Mouse (Mus musculus) neural tube, embryonic 14.5 days (tissue): Measurements from ENCODE around the gene 1300017J02Rik. TPM values are rescaled to one million over a fixed set of nuclear protein-coding genes. Genes with fewer than 3 reads are reported as not detected.

Experiments used
- ATAC-seq: fragments of 200-750 bp; cut with Nextera tagmentation; 2 replicates; pipeline ENCODE4 v1.8.0; 2017; ENCODE audit warnings: low read depth, mild to moderate bottlenecking, moderate TSS enrichment, moderate library complexity
- H3K27ac ChIP-seq: fragments of 300-500 bp; sonication (generic); 2 replicates; pipeline ENCODE4 v1.5.1; 2014; ENCODE audit warnings: low read depth, mild to moderate bottlenecking, control low read depth, low read length, moderate library complexity, mixed read lengths
- H3K27me3 ChIP-seq: fragments of 300-500 bp; sonication (generic); 2 replicates; pipeline ENCODE4 v1.6.1; 2014; ENCODE audit warnings: low read length; ENCODE audit not compliant: control insufficient read depth, insufficient read depth
- H3K36me3 ChIP-seq: fragments of 300-500 bp; sonication (generic); 2 replicates; pipeline ENCODE4 v1.6.1; 2014; ENCODE audit warnings: low read length, mixed read lengths; ENCODE audit not compliant: control insufficient read depth, insufficient read depth
- H3K4me1 ChIP-seq: fragments of 300-500 bp; sonication (generic); 2 replicates; pipeline ENCODE4 v1.6.1; 2014; ENCODE audit warnings: low read length; ENCODE audit not compliant: control insufficient read depth, insufficient read depth
- H3K4me2 ChIP-seq: fragments of 300-500 bp; sonication (generic); 2 replicates; pipeline ENCODE4 v1.6.1; 2014; ENCODE audit warnings: mild to moderate bottlenecking, low read depth, low read length, control low read depth
- H3K4me3 ChIP-seq: fragments of 300-500 bp; sonication (generic); 2 replicates; pipeline ENCODE4 v1.5.1; 2014; ENCODE audit warnings: low read depth, low read length, control low read depth, mixed read lengths
- H3K9ac ChIP-seq: fragments of 300-500 bp; sonication (generic); replicated peaks from 2 replicates; pipeline ENCODE4 v1.6.1; 2014; ENCODE audit warnings: low read depth, mild to moderate bottlenecking, control low read depth, low read length, mixed read lengths
- H3K9me3 ChIP-seq: fragments of 300-500 bp; sonication (generic); 2 replicates; pipeline ENCODE4 v1.6.1; 2016; ENCODE audit warnings: low read length; ENCODE audit not compliant: control insufficient read depth
- WGBS: fragments of 180-500 bp; shearing (Covaris S2); extraction: QIAGEN DNeasy Blood & Tissue Kit; methylation state at CpG from one replicate; pipeline ENCODE4 v1.1.7; 2014; 5-methylcytosine and 5-hydroxymethylcytosine counted together
- polyA plus RNA-seq: library from polyadenylated mRNA; unstranded; fragments of >200 nt; fragmentation: Nextera tagmentation; extraction: Ambion mirVana; gene quantifications from 2 replicates; pipeline ENCODE4 v1.2.1, GENCODE M21; 2014

Gene 1300017J02Rik
- polyA plus RNA-seq, 1 experiment from 2014 or later, result 0.68 TPM

DNA sequence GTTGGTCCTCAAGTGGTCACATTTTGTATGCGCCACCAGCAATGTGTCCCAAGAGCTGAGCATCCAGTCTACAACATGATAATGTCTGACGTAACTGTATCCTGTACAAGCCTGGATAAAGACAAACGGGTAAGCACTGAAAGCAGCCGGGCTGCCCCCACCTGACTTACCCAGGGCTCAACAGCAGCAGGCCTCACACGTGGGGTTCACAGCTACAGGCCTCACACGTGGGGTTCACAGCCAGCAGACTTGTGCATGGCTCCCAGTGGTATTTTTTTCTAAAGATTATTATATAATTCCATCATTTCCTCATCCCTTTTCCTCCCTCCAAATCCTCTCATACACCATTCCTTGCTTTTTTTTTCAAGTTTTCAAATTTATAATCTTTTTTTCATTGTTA, 5.0 kb upstream of the 1300017J02Rik start:
- no peak overlapping the region for H3K27ac ChIP-seq
- no peak for ATAC-seq
- H3K4me2 ChIP-seq, result no peak overlapping the region
- H3K9me3 ChIP-seq, result no peaks in the 10 kb centered on the region
- H3K27me3 ChIP-seq, result no peaks in the 10 kb centered on the region
- peaks cover 5% of the 10 kb centered on the region; the same call in 1 of the 2 replicates for H3K4me1 ChIP-seq
- peaks cover 22% of the 10 kb centered on the region for H3K36me3 ChIP-seq
- H3K4me3 ChIP-seq, result no peak overlapping the region
- H3K9ac ChIP-seq, result no peak overlapping the region
- 95% methylated on average over 6 of the region's 6 CpGs for WGBS

DNA sequence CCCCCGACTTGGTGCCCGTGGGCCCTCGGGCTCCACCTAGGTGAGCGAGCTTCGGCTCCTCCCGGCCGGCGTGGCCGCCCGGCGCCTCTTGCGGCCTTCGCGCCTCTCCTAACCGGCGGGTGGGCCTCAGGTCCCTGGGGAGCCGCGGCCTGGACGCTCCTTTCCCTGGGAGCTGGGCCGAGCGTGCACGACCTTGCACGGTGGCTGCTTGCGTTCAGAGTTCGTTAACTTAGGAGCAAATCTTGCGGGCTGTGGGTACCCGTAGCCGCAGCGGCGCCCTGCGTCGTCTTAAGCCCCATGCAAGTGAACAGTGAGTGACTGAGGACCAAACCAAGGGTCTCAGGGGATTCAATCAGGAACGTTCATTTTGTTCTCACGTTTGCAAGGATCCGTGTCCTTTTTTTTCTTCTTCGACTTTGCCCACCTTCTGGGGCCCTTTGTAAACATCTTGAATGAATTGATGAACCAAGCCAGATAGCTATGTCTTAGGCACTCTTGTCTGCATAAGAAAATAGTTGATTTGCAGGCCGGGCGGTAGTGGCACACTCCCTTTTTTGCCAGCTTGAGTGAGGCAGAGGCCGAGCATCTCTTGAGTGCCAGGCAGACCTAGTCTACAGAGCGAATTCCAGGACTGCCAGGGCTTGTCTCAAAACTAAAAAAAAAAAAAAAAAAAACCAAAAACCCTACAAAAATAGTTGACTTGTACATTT, 605 bp upstream of the 1300017J02Rik start:
- H3K27ac ChIP-seq, result 0 out of 2 replicates have a peak overlapping the region, but pooled peaks have one; percentile 5
- H3K4me2 ChIP-seq, result peak overlapping the region; percentile 89
- peaks cover 13% of the 10 kb centered on the region; the same call in 1 of the 2 replicates for H3K36me3 ChIP-seq
- H3K27me3 ChIP-seq, result no peaks in the 10 kb centered on the region
- under 1% methylated on average over 39 of the region's 40 CpGs for WGBS
- peaks cover 5% of the 10 kb centered on the region; the same call in 1 of the 2 replicates for H3K4me1 ChIP-seq
- peak overlapping the region; percentile 74 for H3K9ac ChIP-seq
- H3K9me3 ChIP-seq, result no peaks in the 10 kb centered on the region
- ATAC-seq, result peak; percentile 71
- H3K4me3 ChIP-seq, result peak overlapping the region; percentile 91

DNA sequence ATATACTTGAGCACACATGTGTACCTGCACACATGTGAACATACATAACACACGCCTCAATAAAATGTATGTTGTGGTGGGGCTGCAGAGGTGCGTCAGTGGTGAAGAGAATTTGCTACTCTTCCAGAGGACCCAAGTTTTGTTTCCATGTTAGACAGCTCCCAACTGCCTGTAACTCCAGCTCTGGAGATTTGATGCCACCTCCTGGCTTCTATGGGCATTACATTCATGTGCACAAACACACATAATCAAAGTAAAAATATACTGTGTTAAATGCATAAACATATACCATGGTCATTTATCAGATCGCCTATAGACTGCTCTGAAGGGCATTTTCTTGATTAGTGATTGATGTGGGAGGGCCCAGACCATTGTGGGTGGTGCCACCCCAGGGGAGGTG, 2.2 kb downstream of the 1300017J02Rik start:
- Histone ChIP-seq H3K27ac (no peak overlapping the region), H3K4me3 (no peak overlapping the region), H3K9me3 (no peaks in the 10 kb centered on the region), H3K4me1 (peaks cover 5% of the 10 kb centered on the region; the same call in 1 of the 2 replicates), H3K27me3 (no peaks in the 10 kb centered on the region), H3K36me3 (no peaks in the 10 kb centered on the region), H3K9ac (no peak overlapping the region), H3K4me2 (no peak overlapping the region)
- ATAC-seq, result peak; percentile 44; the same call in 1 of the 2 replicates
- WGBS, result 54% methylated on average over 3 of the region's 3 CpGs

DNA sequence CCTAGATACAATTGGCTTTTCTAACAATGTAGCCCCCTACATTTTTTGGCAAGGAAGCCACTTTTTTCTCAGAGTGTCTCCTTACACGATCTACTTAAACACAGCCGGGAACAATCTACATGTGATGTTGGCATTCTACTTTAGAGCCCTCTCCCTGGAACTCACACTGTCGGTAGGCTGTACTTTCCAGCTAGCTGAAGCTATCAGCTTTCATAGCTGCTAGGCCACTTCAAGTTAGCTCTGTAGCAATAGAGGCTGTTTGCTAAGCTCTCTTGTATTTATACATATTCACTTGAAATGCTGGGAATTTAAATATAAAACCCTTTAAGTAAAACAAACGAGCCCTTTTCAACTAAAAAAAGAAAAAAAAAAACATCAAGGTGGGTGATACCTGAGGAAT, 2.6 kb downstream of the 1300017J02Rik start:
- no peak overlapping the region for H3K27ac ChIP-seq
- no peak overlapping the region for H3K9ac ChIP-seq
- H3K4me2 ChIP-seq, result no peak overlapping the region
- peaks cover 5% of the 10 kb centered on the region; the same call in 1 of the 2 replicates for H3K4me1 ChIP-seq
- H3K9me3 ChIP-seq, result no peaks in the 10 kb centered on the region
- ATAC-seq, result no peak
- no peaks in the 10 kb centered on the region for H3K36me3 ChIP-seq
- H3K27me3 ChIP-seq, result no peaks in the 10 kb centered on the region
- 80% methylated on average over 4 of the region's 4 CpGs for WGBS
- no peak overlapping the region for H3K4me3 ChIP-seq

DNA sequence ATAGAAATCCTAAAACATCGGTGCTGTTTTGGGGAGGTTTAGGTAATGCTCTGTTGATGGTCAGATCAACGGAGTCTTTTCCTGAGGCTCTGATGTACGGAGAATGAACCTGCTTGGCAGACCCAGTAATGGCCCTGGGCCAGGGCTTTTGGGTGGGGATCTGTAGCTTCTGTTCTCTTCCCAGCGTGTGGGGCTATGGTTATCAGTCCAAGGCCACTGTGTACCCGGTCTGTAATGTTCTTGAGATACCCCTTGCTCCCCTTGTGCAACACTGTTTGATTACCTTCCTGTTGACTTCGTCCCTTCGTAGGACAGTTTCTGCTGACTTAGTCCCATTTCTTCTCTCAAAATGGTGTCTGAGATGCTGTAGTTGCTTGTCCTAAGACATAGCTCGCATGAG, 3.8 kb downstream of the 1300017J02Rik start:
- Histone ChIP-seq H3K9ac (no peak overlapping the region), H3K27ac (no peak overlapping the region), H3K36me3 (no peaks in the 10 kb centered on the region), H3K4me1 (peaks cover 5% of the 10 kb centered on the region; the same call in 1 of the 2 replicates), H3K4me2 (no peak overlapping the region), H3K9me3 (no peaks in the 10 kb centered on the region), H3K4me3 (no peak overlapping the region), H3K27me3 (no peaks in the 10 kb centered on the region)
- 98% methylated on average over 8 of the region's 8 CpGs for WGBS
- no peak for ATAC-seq

DNA sequence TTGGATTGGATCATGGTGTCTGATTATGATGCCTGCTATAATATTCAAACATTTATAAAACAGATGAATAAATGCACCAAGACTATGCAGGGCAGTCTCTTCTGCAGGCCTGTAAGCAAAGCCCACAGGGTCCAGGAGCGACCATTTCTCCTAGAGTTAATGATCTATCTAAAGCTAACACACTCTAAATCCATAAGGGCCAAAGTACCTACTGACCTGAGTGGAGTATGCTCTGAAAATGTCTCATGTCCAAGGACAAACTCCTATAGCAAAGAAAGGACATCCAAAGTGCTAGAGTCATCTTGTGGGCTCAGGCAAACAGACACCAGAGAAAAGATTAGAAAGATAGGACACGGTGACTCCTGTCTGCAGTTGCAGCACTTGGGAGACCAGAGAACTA, 10.4 kb downstream of the 1300017J02Rik start:
- 98% methylated on average over 2 of the region's 2 CpGs for WGBS
- no peak for ATAC-seq
- Histone ChIP-seq H3K4me3 (no peak overlapping the region), H3K9ac (no peak overlapping the region), H3K27me3 (no peaks in the 10 kb centered on the region), H3K4me2 (no peak overlapping the region), H3K4me1 (no peaks in the 10 kb centered on the region), H3K9me3 (no peaks in the 10 kb centered on the region), H3K36me3 (no peaks in the 10 kb centered on the region), H3K27ac (no peak overlapping the region)

DNA sequence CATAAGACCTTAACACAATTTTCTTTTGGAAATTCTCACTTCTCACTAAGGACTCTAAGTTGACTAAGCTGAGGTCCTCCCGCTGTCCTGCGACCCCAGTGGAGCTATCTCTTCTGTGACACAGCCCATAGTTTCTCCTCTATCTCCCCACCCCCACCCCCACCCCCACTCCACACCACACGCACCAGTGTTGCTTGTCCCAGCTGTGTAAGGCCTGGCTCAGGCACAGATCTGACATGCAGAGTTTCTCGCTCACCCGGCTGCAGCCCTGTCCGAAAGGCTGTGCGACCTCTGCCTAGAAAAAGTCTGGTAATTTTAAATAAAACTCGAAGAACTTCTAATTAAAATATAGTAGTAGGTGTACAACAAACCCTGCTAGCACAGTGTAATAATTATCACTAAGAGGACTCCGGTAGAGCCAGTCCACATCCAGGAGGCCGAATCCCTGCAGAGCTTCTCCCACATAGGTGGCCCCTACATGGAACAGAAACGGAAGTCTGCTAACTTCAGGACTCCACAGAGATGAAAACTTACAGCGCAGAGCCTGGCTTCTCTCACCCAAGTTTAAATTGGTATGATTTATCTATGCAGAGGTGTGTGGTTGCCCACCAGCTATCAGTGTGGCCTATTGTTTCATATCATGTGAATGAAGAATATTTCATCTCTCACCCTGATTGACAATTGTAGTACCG, 16.2 kb downstream of the 1300017J02Rik start:
- Histone ChIP-seq H3K36me3 (no peaks in the 10 kb centered on the region), H3K27ac (no peak overlapping the region), H3K4me1 (no peaks in the 10 kb centered on the region), H3K4me3 (no peak overlapping the region), H3K9ac (no peak overlapping the region), H3K27me3 (no peaks in the 10 kb centered on the region), H3K9me3 (no peaks in the 10 kb centered on the region), H3K4me2 (no peak overlapping the region)
- no peak for ATAC-seq
- WGBS, result 89% methylated on average over 13 of the region's 13 CpGs

DNA sequence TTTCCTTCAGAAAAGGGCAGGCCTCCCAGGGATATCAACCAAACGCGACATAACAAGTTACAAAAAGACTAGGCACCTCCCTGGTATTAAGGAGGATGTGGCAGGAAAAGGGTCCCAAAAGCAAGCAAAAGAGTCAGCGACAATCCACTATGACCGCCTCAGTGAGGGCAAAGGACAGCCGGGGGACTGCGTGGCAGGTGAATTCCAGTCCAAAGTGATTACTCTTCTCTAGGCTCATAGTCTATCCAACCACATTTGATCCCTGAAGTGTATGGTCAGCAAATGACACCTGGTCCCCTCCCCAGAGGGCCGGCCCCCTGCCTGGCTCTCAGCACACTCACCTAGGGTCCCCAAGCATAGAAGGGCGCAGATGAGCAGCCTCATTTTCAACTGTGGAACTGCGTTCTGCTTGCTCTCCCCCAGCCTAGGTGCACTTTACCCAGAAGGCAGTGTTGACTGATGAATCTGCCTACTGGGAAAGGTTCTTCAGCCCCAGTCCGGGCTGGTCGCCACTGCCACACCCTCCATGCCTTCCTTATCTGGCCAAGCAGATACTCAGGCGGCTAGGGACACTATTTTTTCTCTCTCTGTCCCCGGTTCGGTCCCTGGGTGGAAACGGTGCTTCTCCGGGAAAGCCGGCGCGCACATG, 16.9 kb downstream of the 1300017J02Rik start:
- H3K9me3 ChIP-seq, result no peaks in the 10 kb centered on the region
- H3K4me2 ChIP-seq, result no peak overlapping the region
- H3K27me3 ChIP-seq, result no peaks in the 10 kb centered on the region
- no peak for ATAC-seq
- H3K27ac ChIP-seq, result no peak overlapping the region
- no peaks in the 10 kb centered on the region for H3K36me3 ChIP-seq
- WGBS, result 90% methylated on average over 19 of the region's 19 CpGs
- H3K4me1 ChIP-seq, result no peaks in the 10 kb centered on the region
- no peak overlapping the region for H3K9ac ChIP-seq
- H3K4me3 ChIP-seq, result no peak overlapping the region
